12 mouse cellular contexts compared by ENCODE assay signal in the genomic region with DNA sequence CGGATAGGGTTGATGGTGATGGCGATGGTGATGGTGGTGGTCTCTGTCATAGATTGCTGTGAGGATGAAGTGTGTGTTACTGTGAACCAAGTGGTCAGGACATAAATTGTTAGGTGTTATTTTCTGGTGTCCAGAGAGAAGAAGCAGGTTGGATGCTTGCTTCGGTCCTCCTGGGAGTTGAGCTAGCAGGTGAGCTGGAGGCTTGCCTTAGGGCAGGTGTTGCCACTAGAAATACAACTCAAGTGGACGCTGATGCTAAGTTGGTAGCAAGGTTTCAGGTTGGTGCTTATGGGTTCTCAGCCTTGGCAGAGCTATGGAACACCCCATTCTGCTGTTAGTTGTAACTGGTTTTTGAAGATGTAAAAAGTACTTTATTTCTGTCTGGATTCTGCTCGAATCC.
"Had no signal": no experiment of that assay in that cellular context is flagged by ENCODE, and none has a peak within 500 bp of the region (broad histone marks: within the 10 kb centered on the region; RNA-seq: fewer than 3 reads in every experiment).

No protein-coding gene starts in this region.

- H3K36me3 ChIP-seq: intestine, embryonic 15.5 days; limb, embryonic 12.5 days; lung, embryonic 15.5 days; midbrain, embryonic 10.5 days; neural tube, embryonic 12.5 days had no signal

- DNase-seq: kidney, adult 8-10 months; kidney, postnatal 36 days; midbrain, embryonic 14.5 days; thymus, postnatal 14 days had no signal

- H3K27me3 ChIP-seq: intestine, embryonic 15.5 days; limb, embryonic 12.5 days; lung, embryonic 15.5 days; neural tube, embryonic 12.5 days had no signal

- H3K9ac ChIP-seq: intestine, embryonic 15.5 days; limb, embryonic 12.5 days; lung, embryonic 15.5 days; neural tube, embryonic 12.5 days had no signal

- H3K4me2 ChIP-seq: intestine, embryonic 15.5 days; limb, embryonic 12.5 days; lung, embryonic 15.5 days; neural tube, embryonic 12.5 days had no signal

- H3K27ac ChIP-seq: intestine, embryonic 15.5 days; kidney, postnatal 0 days; layer of hippocampus, adult 2 months; limb, embryonic 12.5 days; lung, embryonic 15.5 days; midbrain, embryonic 10.5 days; neural tube, embryonic 12.5 days; stomach, postnatal 0 days had no signal

- ATAC-seq: intestine, embryonic 15.5 days had no signal

- H3K4me3 ChIP-seq: intestine, embryonic 15.5 days; layer of hippocampus, adult 2 months; limb, embryonic 12.5 days; lung, embryonic 15.5 days; midbrain, embryonic 10.5 days; neural tube, embryonic 12.5 days had no signal

- H3K9me3 ChIP-seq: intestine, embryonic 15.5 days; limb, embryonic 12.5 days; lung, embryonic 15.5 days; midbrain, embryonic 10.5 days; neural tube, embryonic 12.5 days had no signal
